Mouse (Mus musculus): ENCODE measurements around the gene Mdm2. TPM values are rescaled to one million over a fixed set of nuclear protein-coding genes. Genes with fewer than 3 reads are reported as not detected.
A peak's percentile ranks its signal among the peaks of the same experiment; 100 is the strongest.
"Not testable (repeated sequence)": the region's sequence is repeated elsewhere in the genome, so short reads cannot be mapped to it uniquely, and the experiment has no call there.

The Mdm2 gene
- polyA plus RNA-seq (2015; fragmentation: Nextera tagmentation; extraction: Ambion mirVana), result 22.0 and 24.5 TPM in 2 replicates

- H3K27me3 ChIP-seq (ENCODE audit: insufficient read depth, low read length), result no peaks in the 10 kb centered on the region
- H3K9ac ChIP-seq (ENCODE audit: low read depth, low read length), result peak within 1 kb of the TSS; percentile 99
- peaks cover 5% of the 10 kb centered on the region for H3K36me3 ChIP-seq (ENCODE audit: insufficient read depth, low read length)
- peak; percentile 82 for TF ChIP-seq CTCF (IDR thresholded peaks at IDR 0.05; ENCODE audit: low read depth)
- DNase-seq (ENCODE audit: low spot score) (peak; percentile 97), ATAC-seq (replicated peaks; ENCODE audit: low FRiP score, low read depth) (peak; percentile 95)
- under 1% methylated on average over 52 of the region's 52 CpGs for WGBS
- no peaks in the 10 kb centered on the region for H3K9me3 ChIP-seq (replicated peaks; ENCODE audit: low read length)
- H3K4me1 ChIP-seq (replicated peaks; ENCODE audit: insufficient read depth, low read length), result 0 out of 2 replicates have a peak, but pooled peaks cover 4% of the 10 kb centered on the region
- peak within 1 kb of the TSS; percentile 73 for H3K4me2 ChIP-seq (ENCODE audit: low read length)
- H3K4me3 ChIP-seq (replicated peaks; ENCODE audit: low read depth, low read length), result peak within 1 kb of the TSS; percentile 99
- H3K27ac ChIP-seq, result peak within 1 kb of the TSS; percentile 98
Measured at GRCm38 (mm10) chr10:117710604-117711141, at the start of gene Mdm2. Gene Mdm2 (minus strand): TSS chr10:117710758.

GRCm38 (mm10) chr10:117759844-117760630 is 49.5 kb upstream of the Mdm2 start:
- H3K9ac ChIP-seq (ENCODE audit: low read depth, low read length), result no peak overlapping the region
- peaks cover 66% of the 10 kb centered on the region for H3K36me3 ChIP-seq (ENCODE audit: insufficient read depth, low read length)
- 94% methylated on average over 10 of the region's 10 CpGs for WGBS
- H3K27ac ChIP-seq, result no peak overlapping the region
- H3K4me3 ChIP-seq (replicated peaks; ENCODE audit: low read depth, low read length), result no peak overlapping the region
- no peak overlapping the region for H3K4me2 ChIP-seq (ENCODE audit: low read length)
- no peaks in the 10 kb centered on the region for H3K9me3 ChIP-seq (replicated peaks; ENCODE audit: low read length)
- TF ChIP-seq CTCF (IDR thresholded peaks at IDR 0.05; ENCODE audit: low read depth), result no peak
- ATAC-seq (replicated peaks; ENCODE audit: low FRiP score, low read depth) (no peak), DNase-seq (ENCODE audit: low spot score) (no peak)
- H3K27me3 ChIP-seq (ENCODE audit: insufficient read depth, low read length), result no peaks in the 10 kb centered on the region
- H3K4me1 ChIP-seq (replicated peaks; ENCODE audit: insufficient read depth, low read length), result no peaks in the 10 kb centered on the region

- peaks cover 60% of the 10 kb centered on the region for H3K36me3 ChIP-seq (ENCODE audit: insufficient read depth, low read length)
- no peaks in the 10 kb centered on the region for H3K9me3 ChIP-seq (replicated peaks; ENCODE audit: low read length)
- no peak overlapping the region for H3K4me3 ChIP-seq (replicated peaks; ENCODE audit: low read depth, low read length)
- no peaks in the 10 kb centered on the region for H3K4me1 ChIP-seq (replicated peaks; ENCODE audit: insufficient read depth, low read length)
- TF ChIP-seq CTCF (IDR thresholded peaks at IDR 0.05; ENCODE audit: low read depth), result no peak
- H3K27ac ChIP-seq, result no peak overlapping the region
- 93% methylated on average over 18 of the region's 18 CpGs for WGBS
- H3K4me2 ChIP-seq (ENCODE audit: low read length), result no peak overlapping the region
- ATAC-seq (replicated peaks; ENCODE audit: low FRiP score, low read depth) (no peak), DNase-seq (ENCODE audit: low spot score) (no peak)
- H3K27me3 ChIP-seq (ENCODE audit: insufficient read depth, low read length), result no peaks in the 10 kb centered on the region
- H3K9ac ChIP-seq (ENCODE audit: low read depth, low read length), result no peak overlapping the region
Measured at GRCm38 (mm10) chr10:117758749-117759727, 48.5 kb upstream of the Mdm2 start.

GRCm38 (mm10) chr10:117758344-117758743 is 47.8 kb upstream of the Mdm2 start:
- ATAC-seq (replicated peaks; ENCODE audit: low FRiP score, low read depth), result not testable (repeated sequence)
- 93% methylated on average over 3 of the region's 3 CpGs for WGBS

DNA sequence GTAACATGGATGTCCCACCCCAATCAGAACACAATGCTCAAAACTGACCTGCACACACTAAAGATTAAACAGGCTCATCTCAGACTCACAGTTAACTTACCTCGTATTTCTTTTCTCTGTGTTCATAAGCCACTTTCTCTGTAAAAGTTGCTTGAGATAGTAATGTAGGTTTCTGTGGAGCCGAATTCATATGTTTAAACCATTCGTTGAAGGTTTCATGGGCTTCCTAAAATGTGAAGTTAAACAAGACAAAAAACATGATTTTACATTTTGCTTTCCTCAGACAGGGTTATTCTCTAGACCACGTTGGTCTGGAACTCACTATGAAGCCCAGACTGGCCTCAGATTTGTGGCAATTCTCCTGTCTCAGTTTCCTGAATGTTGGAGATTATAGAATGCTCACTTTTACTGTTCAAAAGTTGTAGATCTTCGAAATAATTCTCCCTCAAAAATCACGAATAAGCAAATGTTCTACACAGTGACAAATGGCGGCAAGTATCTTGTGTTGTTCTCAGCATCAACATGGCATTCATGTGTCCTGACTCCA is 47.3 kb upstream of the Mdm2 start:
- ATAC-seq (replicated peaks; ENCODE audit: low FRiP score, low read depth) (no peak), DNase-seq (ENCODE audit: low spot score) (no peak)
- H3K4me3 ChIP-seq (replicated peaks; ENCODE audit: low read depth, low read length), result no peak overlapping the region
- H3K9me3 ChIP-seq (replicated peaks; ENCODE audit: low read length), result no peaks in the 10 kb centered on the region
- H3K36me3 ChIP-seq (ENCODE audit: insufficient read depth, low read length), result peaks cover 52% of the 10 kb centered on the region
- WGBS, result 91% methylated on average over 7 of the region's 7 CpGs
- no peak overlapping the region for H3K4me2 ChIP-seq (ENCODE audit: low read length)
- H3K27ac ChIP-seq, result no peak overlapping the region
- H3K27me3 ChIP-seq (ENCODE audit: insufficient read depth, low read length), result no peaks in the 10 kb centered on the region
- no peaks in the 10 kb centered on the region for H3K4me1 ChIP-seq (replicated peaks; ENCODE audit: insufficient read depth, low read length)
- TF ChIP-seq CTCF (IDR thresholded peaks at IDR 0.05; ENCODE audit: low read depth), result no peak
- H3K9ac ChIP-seq (ENCODE audit: low read depth, low read length), result no peak overlapping the region

More at GRCm38 (mm10) chr10:117758344-117758743, 47.8 kb upstream of the Mdm2 start:
- not testable (repeated sequence) for H3K9me3 ChIP-seq (replicated peaks; ENCODE audit: low read length); DNase-seq (ENCODE audit: low spot score); H3K9ac ChIP-seq (ENCODE audit: low read depth, low read length); H3K27ac ChIP-seq; H3K4me2 ChIP-seq (ENCODE audit: low read length); H3K27me3 ChIP-seq (ENCODE audit: insufficient read depth, low read length); H3K4me3 ChIP-seq (replicated peaks; ENCODE audit: low read depth, low read length); H3K4me1 ChIP-seq (replicated peaks; ENCODE audit: insufficient read depth, low read length)
- H3K36me3 ChIP-seq (ENCODE audit: insufficient read depth, low read length), result peaks cover 55% of the 10 kb centered on the region

DNA sequence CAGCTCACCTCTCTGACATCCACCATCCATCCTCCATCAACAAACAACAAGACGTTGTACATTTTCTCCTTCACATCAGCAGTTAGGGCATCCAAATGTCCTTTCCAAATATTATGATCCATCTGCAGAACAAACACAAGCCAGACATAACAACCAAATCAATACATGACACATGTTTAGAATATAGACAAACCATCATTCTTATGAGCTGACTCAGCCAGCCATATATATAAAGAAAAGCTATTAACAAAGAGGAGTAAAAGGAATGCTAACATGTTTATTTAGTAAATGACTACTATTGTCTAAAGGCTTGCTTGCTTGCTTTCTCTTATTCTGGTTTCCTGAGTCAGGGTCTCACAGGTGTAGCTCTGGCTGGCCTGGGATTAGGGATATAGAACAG is 46.7 kb upstream of the Mdm2 start:
- ATAC-seq (replicated peaks; ENCODE audit: low FRiP score, low read depth), result no peak
- no peak for DNase-seq (ENCODE audit: low spot score)
- H3K27me3 ChIP-seq (ENCODE audit: insufficient read depth, low read length), result no peaks in the 10 kb centered on the region
- no peak overlapping the region for H3K4me2 ChIP-seq (ENCODE audit: low read length)
- H3K36me3 ChIP-seq (ENCODE audit: insufficient read depth, low read length), result peaks cover 51% of the 10 kb centered on the region
- no peak overlapping the region for H3K27ac ChIP-seq
- no peaks in the 10 kb centered on the region for H3K9me3 ChIP-seq (replicated peaks; ENCODE audit: low read length)
- no peak for TF ChIP-seq CTCF (IDR thresholded peaks at IDR 0.05; ENCODE audit: low read depth)
- no peaks in the 10 kb centered on the region for H3K4me1 ChIP-seq (replicated peaks; ENCODE audit: insufficient read depth, low read length)
- 80% methylated on average over 1 of the region's 1 CpGs for WGBS
- no peak overlapping the region for H3K4me3 ChIP-seq (replicated peaks; ENCODE audit: low read depth, low read length)
- H3K9ac ChIP-seq (ENCODE audit: low read depth, low read length), result no peak overlapping the region
